Mouse (Mus musculus) cortical plate, adult 2 months (tissue): ENCODE results near the gene 4933405O20Rik.

Experiments
- CTCF ChIP-seq: fragments of 200-500 bp; IDR thresholded peaks from 2 replicates; pipeline ENCODE4 v1.5.1; 2011; ENCODE audit warnings: mild to moderate bottlenecking, control low read depth, low read length; ENCODE audit not compliant: insufficient read depth; ENCODE audit errors: extremely low read depth
- POLR2A ChIP-seq: fragments of 200-500 bp; IDR thresholded peaks from 2 replicates; pipeline ENCODE4 v1.6.1; 2011; ENCODE audit warnings: mild to moderate bottlenecking, low read length, control low read depth; ENCODE audit not compliant: insufficient read depth; ENCODE audit errors: extremely low read depth

DNA sequence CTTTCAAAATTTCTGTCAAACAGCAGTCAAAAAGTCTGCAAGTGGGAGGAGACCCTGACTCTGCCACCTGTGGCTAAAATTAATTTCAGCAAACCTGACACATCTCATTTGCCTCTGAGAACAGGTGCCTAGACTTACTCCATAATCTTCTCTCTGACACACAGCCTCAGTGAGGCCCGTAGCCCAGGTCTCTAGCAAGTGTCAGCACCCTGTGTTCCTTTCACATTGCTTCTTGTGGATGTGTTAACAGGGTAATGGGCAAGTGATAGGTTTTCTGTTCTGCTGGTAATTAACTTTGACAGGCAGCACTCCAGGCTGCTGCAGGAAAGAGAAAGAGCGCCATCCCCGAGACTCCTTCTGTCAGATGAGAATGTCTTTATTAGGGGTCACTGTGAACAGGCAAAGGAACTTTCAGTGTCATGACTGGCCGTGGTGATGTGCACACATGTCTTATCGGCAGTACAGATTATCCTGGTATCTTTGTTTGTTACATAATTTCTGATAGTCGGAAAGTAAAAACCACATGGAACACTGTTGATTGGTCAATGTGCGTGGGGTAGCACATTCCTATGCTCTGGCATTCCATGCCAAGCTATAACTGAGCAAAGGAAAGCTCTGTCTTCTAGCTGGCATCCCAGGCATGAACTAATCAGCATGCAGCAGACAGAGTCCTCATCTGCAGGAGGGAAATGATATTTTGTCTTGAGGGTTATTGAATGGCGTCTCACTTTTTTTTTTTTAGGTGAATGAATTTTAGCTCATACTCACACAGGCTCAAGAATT is 10.2 kb upstream of the 4933405O20Rik start:
- TF ChIP-seq POLR2A (no peak), CTCF (no peak)
